Mouse (Mus musculus) brain, adult 2 months (tissue): Measurements from ENCODE around the gene Carmil1.

Experiments
- DNase-seq: peaks from one replicate; pipeline ENCODE4 v3.0.0; 2011; ENCODE audit warnings: low read depth, low spot score

The Carmil1 gene

DNA sequence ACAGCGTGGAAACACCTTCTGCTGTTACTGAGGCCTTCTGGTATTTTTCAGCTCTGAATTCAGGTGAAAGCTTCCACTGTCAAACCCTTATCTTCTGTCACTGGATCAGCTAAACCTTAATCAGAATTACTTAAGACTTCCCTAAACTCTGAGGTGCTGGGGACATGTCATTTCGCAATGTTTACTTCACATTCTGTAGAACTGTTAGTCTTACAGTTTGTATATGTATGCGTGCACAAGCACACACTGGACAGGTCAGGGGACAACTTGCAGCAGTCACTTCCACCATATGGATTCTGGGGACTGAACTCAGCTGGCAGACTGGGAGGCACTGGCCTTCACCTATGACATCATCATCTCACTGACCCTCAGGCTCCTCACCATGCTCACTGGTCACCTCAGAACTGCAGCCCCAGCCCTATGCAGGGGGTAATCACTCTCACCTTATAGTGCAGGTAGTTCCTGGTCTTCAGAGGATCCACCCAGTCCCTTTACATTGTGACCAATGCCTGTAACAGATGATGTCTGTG lies 60.1 kb downstream of the Carmil1 start:
- no peak for DNase-seq

DNA sequence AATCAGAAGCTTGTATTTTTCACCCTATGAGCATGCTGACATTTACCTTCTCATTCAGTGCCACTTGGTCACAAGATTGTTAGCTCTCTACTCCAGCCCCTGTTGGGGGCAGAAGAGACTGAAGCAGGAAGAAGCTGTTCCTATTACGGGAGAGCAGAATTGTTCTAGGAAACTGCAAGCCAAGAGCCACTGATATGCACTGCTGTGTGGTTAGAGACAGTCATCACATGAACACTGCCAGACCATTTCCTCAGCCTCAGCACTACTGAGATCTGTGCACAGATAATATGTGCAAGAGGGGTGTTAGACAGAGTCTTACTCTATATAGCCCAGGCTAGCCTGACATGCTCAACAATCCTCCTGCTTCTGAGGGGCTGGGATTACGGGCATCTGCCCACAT lies 69.4 kb downstream of the Carmil1 start:
- no peak for DNase-seq

- peak; percentile 53 for DNase-seq
Measured at GRCm38 (mm10) chr13:24206097-24206496, 74.5 kb downstream of the Carmil1 start.

DNA sequence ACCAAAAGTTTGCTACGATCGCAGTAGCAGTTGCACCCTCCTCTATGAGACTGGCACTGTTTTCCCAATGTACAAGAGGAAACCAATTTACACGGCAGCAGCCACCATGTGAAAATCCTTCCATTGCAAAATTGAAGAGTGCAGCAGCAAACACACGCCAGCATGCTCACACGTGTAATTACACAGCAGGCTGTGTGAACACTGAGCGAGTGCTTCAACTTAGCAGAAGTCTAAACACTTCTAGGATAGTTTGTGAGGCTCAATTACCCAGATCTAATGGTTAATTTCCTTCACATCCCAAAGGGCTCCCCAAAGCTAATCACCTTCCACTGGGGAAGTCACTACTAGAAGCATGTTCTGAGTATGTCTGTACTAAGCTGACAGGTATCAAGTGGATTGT lies 78.3 kb downstream of the Carmil1 start:
- peak; percentile 45 for DNase-seq

- DNase-seq = peak; percentile 84
Measured at GRCm38 (mm10) chr13:24199861-24200543, 80.6 kb downstream of the Carmil1 start.

GRCm38 (mm10) chr13:24198396-24198924 lies 82.1 kb downstream of the Carmil1 start:
- DNase-seq = no peak

- DNase-seq = no peak
Measured at GRCm38 (mm10) chr13:24195371-24195770, 85.2 kb downstream of the Carmil1 start.

DNA sequence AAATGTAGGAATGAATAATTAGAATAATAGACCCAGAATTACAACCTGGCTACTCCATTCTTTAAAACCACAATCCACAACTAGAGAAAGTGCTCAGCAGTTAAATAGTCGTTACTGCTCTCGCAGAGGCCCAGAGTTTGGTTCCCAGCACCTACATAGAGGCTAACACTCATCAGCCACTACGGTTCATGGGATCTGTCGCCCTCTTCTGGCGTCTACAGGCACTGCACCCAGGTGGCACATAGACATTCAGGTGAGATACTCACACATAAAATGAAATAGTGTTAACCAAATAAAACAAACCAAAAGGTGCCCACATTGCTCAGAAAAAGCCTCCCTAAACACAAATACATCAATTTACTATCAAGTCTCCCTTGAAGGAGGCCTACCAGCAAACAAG lies 86.6 kb downstream of the Carmil1 start:
- DNase-seq = no peak

GRCm38 (mm10) chr13:24190875-24191663 lies 89.5 kb downstream of the Carmil1 start:
- no peak for DNase-seq

GRCm38 (mm10) chr13:24187026-24187425 lies 93.6 kb downstream of the Carmil1 start:
- DNase-seq = peak; percentile 87

DNA sequence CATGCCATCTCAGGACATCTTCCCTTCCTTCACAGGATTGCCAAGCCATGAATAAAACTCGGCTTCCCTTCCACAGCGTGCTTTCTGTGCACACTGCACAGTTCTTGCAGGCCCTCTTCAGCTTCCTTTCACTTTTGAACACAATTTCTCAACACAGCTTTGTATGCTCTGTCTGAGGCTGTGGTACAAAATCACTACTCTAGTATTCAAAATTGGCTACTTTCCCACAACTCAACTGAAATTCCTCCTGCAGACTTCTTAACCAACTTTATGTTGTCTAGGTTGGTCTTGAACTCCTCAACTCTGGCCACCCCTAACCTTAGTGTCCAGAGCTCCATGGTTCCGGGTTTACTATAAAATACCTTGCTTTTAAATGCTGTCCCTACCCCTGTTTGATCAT lies 95.0 kb downstream of the Carmil1 start:
- DNase-seq = no peak

- DNase-seq = no peak
Measured at GRCm38 (mm10) chr13:24182878-24183277, 97.7 kb downstream of the Carmil1 start.

DNA sequence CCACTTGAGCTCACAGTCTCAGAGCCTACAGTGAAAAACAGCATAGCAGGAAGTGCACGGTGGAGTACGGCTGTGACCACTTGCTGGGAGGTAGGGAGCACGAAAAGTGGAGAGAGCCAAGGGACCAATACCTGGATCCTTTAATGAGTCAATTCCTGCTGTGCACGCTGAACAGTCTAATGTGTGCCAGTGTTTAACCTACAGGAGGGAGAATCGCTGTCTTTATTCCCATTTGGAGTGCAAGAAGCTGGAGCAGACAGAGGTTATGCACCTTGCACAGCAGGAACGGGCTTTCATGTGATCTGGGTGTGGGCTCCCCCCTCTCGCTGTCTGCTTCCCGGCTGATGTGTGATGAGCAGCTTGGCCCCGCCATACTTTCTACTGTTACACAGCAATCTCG lies 101.1 kb downstream of the Carmil1 start:
- DNase-seq = no peak

DNA sequence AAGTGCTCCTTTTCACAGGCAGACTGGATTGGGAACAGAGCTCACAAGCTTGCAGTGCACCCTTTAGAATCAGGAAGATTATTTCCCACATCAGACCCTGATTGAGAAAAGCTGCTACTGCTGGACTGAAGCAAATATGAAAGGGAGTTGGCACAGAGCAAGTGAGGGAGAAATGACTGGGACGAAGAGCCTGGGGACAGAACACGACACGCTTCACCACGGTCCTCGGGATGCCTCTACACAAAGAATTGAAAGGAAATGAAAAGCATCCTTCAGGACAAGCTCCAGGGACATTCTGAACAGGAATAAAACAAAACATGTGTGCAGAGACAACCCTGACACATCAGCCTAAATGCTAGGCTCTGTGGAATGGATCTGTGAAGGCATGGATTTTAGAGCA lies 103.0 kb downstream of the Carmil1 start:
- no peak for DNase-seq

- no peak for DNase-seq
Measured at GRCm38 (mm10) chr13:24176835-24177234, 103.8 kb downstream of the Carmil1 start.

DNA sequence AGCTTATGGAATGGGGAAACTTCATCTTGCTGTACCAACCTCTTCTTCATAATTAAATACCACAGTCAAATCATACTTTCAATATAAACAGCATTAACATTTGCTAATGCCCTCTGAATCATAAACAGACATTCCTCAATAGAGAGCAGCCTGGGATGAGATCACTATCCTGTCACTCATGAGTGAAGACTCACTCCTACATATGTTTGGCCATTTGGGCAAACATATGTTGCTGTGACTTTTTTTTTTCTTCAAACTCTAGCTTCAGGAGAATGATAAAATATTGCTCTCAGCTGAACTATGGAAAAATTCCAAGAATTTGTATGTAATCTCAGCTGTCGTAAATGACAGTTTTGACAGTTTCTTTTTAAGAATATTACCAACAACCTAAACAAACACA lies 110.9 kb downstream of the Carmil1 start:
- DNase-seq = peak; percentile 66

GRCm38 (mm10) chr13:24163368-24163767 lies 117.2 kb downstream of the Carmil1 start:
- no peak for DNase-seq

DNA sequence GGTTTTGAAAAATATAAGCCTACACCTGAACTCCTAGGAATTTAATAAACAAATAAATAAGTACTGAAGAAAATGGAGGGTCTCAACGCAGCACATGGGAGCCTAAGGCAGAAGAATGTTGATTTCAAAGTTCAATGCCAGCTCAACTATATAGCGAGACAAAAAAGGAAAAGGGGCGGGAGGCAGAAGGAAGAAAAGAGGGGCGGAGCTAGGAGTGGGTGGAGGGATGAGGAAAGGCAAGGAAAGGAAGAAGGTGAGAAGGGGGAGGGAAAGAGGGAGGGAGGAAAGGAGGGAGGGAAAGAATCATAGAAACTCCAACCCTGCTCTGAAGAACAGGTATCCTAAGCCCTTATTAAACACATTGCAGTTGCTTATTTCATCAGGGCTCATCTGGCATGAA lies 119.5 kb downstream of the Carmil1 start:
- no peak for DNase-seq

GRCm38 (mm10) chr13:24159972-24160371 lies 120.6 kb downstream of the Carmil1 start:
- no peak for DNase-seq

GRCm38 (mm10) chr13:24159190-24159965 lies 121.2 kb downstream of the Carmil1 start:
- peak; percentile 52 for DNase-seq

GRCm38 (mm10) chr13:24157560-24158011 lies 123.0 kb downstream of the Carmil1 start:
- DNase-seq = peak; percentile 75

DNA sequence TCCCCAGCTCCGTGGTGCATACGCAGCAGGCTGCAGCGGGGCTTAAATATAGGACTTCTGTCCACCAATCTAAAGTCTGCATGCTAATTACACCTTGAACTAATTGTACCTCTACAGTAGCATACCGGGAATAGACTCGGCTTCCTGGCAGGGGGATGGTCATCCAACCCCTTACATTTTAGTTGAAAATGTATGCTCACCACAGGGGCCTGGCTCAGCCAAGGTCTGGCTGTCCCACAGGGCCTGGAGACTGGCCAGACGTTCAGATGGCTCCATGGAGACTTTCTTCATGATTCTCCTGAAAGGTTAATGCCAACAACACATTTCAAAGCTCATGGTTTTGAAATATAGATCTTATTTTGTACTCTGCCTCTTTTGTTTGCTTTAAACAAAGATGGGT lies 125.4 kb downstream of the Carmil1 start:
- DNase-seq = peak; percentile 71
